Comparison of ENCODE assay signal across 24 mouse cellular contexts in the genomic region with DNA sequence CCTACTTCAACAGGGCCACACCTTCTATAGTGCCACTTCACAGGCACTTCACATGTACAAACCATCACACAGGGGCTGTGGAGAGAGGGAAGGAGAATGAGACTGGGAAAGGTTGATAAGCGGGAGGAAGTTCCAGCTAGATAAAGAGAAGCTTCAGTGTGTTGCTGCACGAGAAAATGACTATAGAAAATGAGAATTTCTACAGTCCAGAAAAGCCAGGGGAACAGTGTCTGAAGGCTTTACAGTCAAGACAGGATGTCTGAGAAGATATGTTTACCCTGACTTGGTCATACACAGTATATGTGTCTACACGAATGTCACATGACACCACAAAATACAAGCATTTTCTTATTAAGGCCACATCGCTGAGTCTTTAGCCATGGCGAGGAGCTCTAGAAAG. TPM values are rescaled to one million over a fixed set of nuclear protein-coding genes. Genes with fewer than 3 reads are reported as not detected.
"Had no signal": no experiment of that assay in that cellular context is flagged by ENCODE, and none has a peak within 500 bp of the region (broad histone marks: within the 10 kb centered on the region; RNA-seq: fewer than 3 reads in every experiment).

No protein-coding gene starts in this region.

- H3K9me3 ChIP-seq: limb, embryonic 12.5 days; midbrain, embryonic 15.5 days; neural tube, embryonic 12.5 days had no signal

- H3K36me3 ChIP-seq: limb, embryonic 12.5 days; midbrain, embryonic 15.5 days; neural tube, embryonic 12.5 days had no signal

- H3K4me2 ChIP-seq: limb, embryonic 12.5 days; midbrain, embryonic 11.5 days; midbrain, embryonic 15.5 days; neural tube, embryonic 12.5 days had no signal

- H3K27me3 ChIP-seq: neural tube, embryonic 12.5 days had no signal

- DNase-seq: kidney, adult 8-10 months; kidney, postnatal 36 days; layer of hippocampus, adult 9-11 months; layer of hippocampus, postnatal 36 days; lung, adult 2 months; lung, postnatal 36 days; spleen, adult 18-20 months; thymus, adult 2 months; thymus, postnatal 25 days had no signal

- H3K4me3 ChIP-seq: limb, embryonic 12.5 days; midbrain, embryonic 15.5 days; neural tube, embryonic 12.5 days had no signal

- H3K9ac ChIP-seq: limb, embryonic 12.5 days; liver, embryonic 14.5 days; midbrain, embryonic 15.5 days; neural tube, embryonic 12.5 days had no signal

- ATAC-seq: intestine, postnatal 0 days; lung, postnatal 0 days; midbrain, embryonic 15.5 days had no signal

- H3K27ac ChIP-seq: limb, embryonic 12.5 days; liver, embryonic 14.5 days; midbrain, embryonic 15.5 days; neural tube, embryonic 12.5 days had no signal

RNA-seq across cellular contexts. Expression of a gene that starts 54.4 kb away (rescaled TPM):
- total RNA-seq: layer of hippocampus, adult 18-20 months; layer of hippocampus, postnatal 36 days; left cerebral cortex, postnatal 25 days; megakaryocyte progenitor cell, adult 5-6 weeks; monocyte, adult 5-6 weeks; neutrophil, adult 5-6 weeks had no signal
- polyA plus RNA-seq: intestine, postnatal 0 days; kidney, embryonic 16.5 days; limb, embryonic 12.5 days; liver, embryonic 14.5 days; lung, postnatal 0 days; midbrain, embryonic 11.5 days; midbrain, embryonic 15.5 days; neural tube, embryonic 12.5 days; testis, adult 2 months; thymus, adult 2 months; urinary bladder, adult 2 months had no signal
